Mouse (Mus musculus) heart, postnatal 0 days (tissue): ENCODE measurements around the gene Dcakd.

ENCODE experiments used
- CTCF ChIP-seq: IDR thresholded peaks from 2 replicates; pipeline ENCODE4 v1.5.1; 2016; ENCODE audit warnings: antibody characterized with exemption, control low read depth, low read depth
- EP300 ChIP-seq: IDR thresholded peaks from 2 replicates; pipeline ENCODE4 v1.6.1; 2016; ENCODE audit warnings: antibody characterized with exemption, low read depth

DNA sequence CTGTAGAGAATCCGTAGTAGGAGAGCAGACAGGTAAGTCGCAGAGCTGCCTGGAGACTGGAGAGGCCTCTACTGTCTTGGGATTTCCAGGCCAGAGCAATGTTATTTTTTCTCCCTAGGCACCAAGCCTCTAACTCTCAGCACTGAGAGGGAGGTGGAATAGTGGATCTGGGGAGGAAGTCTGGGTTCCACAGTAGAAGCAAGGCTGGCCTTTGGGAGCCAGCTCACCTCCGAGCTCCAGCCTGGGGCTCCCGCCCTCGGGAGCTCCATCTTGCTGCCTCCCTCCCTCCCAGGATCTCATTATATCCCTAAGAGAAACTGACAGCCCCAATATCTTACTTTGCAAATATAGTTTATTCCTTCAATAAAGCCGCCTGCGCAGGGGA, 65.3 kb downstream of the Dcakd start:
- TF ChIP-seq CTCF (no peak), EP300 (no peak)
